Mouse (Mus musculus) CH12.LX (cell line): ENCODE data around the gene Fpr1. TPM values are rescaled to one million over a fixed set of nuclear protein-coding genes. Genes with fewer than 3 reads are reported as not detected.

Experiments used
- DNase-seq: peaks from one replicate; pipeline ENCODE4 v3.0.0-alpha.2; 2013; ENCODE audit errors: extremely low read depth
- H3K27ac ChIP-seq: 2 replicates; pipeline ENCODE4 v1.5.1; 2012; ENCODE audit warnings: low read depth, mild to moderate bottlenecking, control low read depth, moderate library complexity; ENCODE audit not compliant: insufficient read depth
- H3K27me3 ChIP-seq: replicated peaks from 2 replicates; pipeline ENCODE3; 2012; ENCODE audit warnings: inconsistent platforms
- H3K36me3 ChIP-seq, 2 experiments: replicated peaks in 1 of 2; 2 replicates each; pipeline versions ENCODE3 to v1.6.1; 2012; ENCODE audit warnings: inconsistent platforms in 1 of 2, low read length in 1 of 2, mild to moderate bottlenecking in 1 of 2, mixed read lengths in 1 of 2, moderate library complexity in 1 of 2; ENCODE audit not compliant: control insufficient read depth in 1 of 2, insufficient read depth in 1 of 2
- H3K4me1 ChIP-seq, 2 experiments: 2 replicates each; pipeline ENCODE4 v1.6.1; 2012; ENCODE audit warnings: inconsistent platforms in 1 of 2, moderate library complexity in 1 of 2; ENCODE audit not compliant: insufficient read depth in 2 of 2, control insufficient read depth in 1 of 2
- H3K4me2 ChIP-seq: 2 replicates; pipeline ENCODE4 v1.6.1; 2012; ENCODE audit warnings: low read depth, mild to moderate bottlenecking, control low read depth; ENCODE audit not compliant: poor library complexity, insufficient read depth, severe bottlenecking
- H3K4me3 ChIP-seq, 3 experiments: fragments of 150-350 bp in 1 of 3; sonication (generic) in 1 of 3; replicated peaks in 1 of 3; 2 replicates each; pipeline versions ENCODE3 to v1.5.1; 2011 to 2012; ENCODE audit warnings: low read depth in 2 of 3, low read length in 2 of 3, mild to moderate bottlenecking in 2 of 3, moderate library complexity in 2 of 3, control low read depth in 1 of 3, improper control_type of control experiment in 1 of 3, inconsistent platforms in 1 of 3, mixed read lengths in 1 of 3; ENCODE audit not compliant: poor library complexity in 1 of 3
- H3K79me2 ChIP-seq: replicated peaks from 2 replicates; pipeline ENCODE4 v1.6.1; 2012; ENCODE audit warnings: mild to moderate bottlenecking, moderate library complexity; ENCODE audit not compliant: control insufficient read depth, poor library complexity, insufficient read depth, severe bottlenecking; ENCODE audit errors: extremely low read depth
- H3K9ac ChIP-seq: 2 replicates; pipeline ENCODE4 v1.6.1; 2012; ENCODE audit warnings: low read depth, mild to moderate bottlenecking, control low read depth, moderate library complexity; ENCODE audit not compliant: insufficient read depth
- H3K9me3 ChIP-seq: replicated peaks from 2 replicates; pipeline ENCODE3; 2012; ENCODE audit warnings: low read length, inconsistent platforms, mixed read lengths
- BHLHE40 ChIP-seq: IDR thresholded peaks from 2 replicates; pipeline ENCODE4 v1.6.1; 2011; ENCODE audit warnings: mild to moderate bottlenecking, low read depth, low read length, improper control_type of control experiment
- CHD2 ChIP-seq: IDR thresholded peaks from 2 replicates; pipeline ENCODE4 v1.6.1; 2011; ENCODE audit warnings: low read length, improper control_type of control experiment
- CTCF ChIP-seq, 2 experiments: IDR thresholded peaks in 1 of 2; conservative IDR thresholded peaks in 1 of 2; 2 replicates each; pipeline ENCODE4 v1.5.1; 2011 to 2012; ENCODE audit warnings: low read depth in 2 of 2, low read length in 2 of 2, improper control_type of control experiment in 1 of 2, inconsistent platforms in 1 of 2, mild to moderate bottlenecking in 1 of 2, moderate library complexity in 1 of 2
- ELF1 ChIP-seq: IDR thresholded peaks from 2 replicates; pipeline ENCODE4 v1.6.1; 2014; ENCODE audit warnings: low read depth, mild to moderate bottlenecking, inconsistent platforms, low read length, improper control_type of control experiment
- EP300 ChIP-seq: IDR thresholded peaks from 2 replicates; pipeline ENCODE4 v1.6.1; 2011; ENCODE audit warnings: low read length, improper control_type of control experiment
- GABPA ChIP-seq: IDR thresholded peaks from 2 replicates; pipeline ENCODE4 v1.6.1; 2012; ENCODE audit warnings: low read depth, low read length, improper control_type of control experiment, inconsistent platforms; ENCODE audit not compliant: insufficient replicate concordance
- HCFC1 ChIP-seq: IDR thresholded peaks from 2 replicates; pipeline ENCODE4 v1.6.1; 2012; ENCODE audit warnings: low read depth, mild to moderate bottlenecking, inconsistent platforms, low read length, improper control_type of control experiment
- IRF4 ChIP-seq: IDR thresholded peaks from 2 replicates; pipeline ENCODE4 v1.6.1; 2014; ENCODE audit warnings: low read depth, mild to moderate bottlenecking, inconsistent platforms, low read length, improper control_type of control experiment
- JUN ChIP-seq: IDR thresholded peaks from 2 replicates; pipeline ENCODE4 v1.6.1; 2011; ENCODE audit warnings: low read depth, mild to moderate bottlenecking, low read length, improper control_type of control experiment, moderate library complexity; ENCODE audit not compliant: insufficient read depth
- JUND ChIP-seq: conservative IDR thresholded peaks from 2 replicates; pipeline ENCODE4 v1.6.1; 2011; ENCODE audit warnings: low read depth, low read length, improper control_type of control experiment
- KAT2A ChIP-seq: IDR thresholded peaks from 2 replicates; pipeline ENCODE4 v1.6.1; 2012; ENCODE audit warnings: low read length, improper control_type of control experiment, inconsistent platforms; ENCODE audit not compliant: insufficient replicate concordance
- MAX ChIP-seq: IDR thresholded peaks from 2 replicates; pipeline ENCODE4 v1.6.1; 2011; ENCODE audit warnings: low read length, improper control_type of control experiment
- MAZ ChIP-seq: IDR thresholded peaks from 2 replicates; pipeline ENCODE4 v1.6.1; 2012; ENCODE audit warnings: low read depth, mild to moderate bottlenecking, inconsistent platforms, low read length, improper control_type of control experiment, moderate library complexity
- MEF2A ChIP-seq: IDR thresholded peaks from 2 replicates; pipeline ENCODE4 v1.6.1; 2014; ENCODE audit warnings: low read depth, mild to moderate bottlenecking, inconsistent platforms, low read length, improper control_type of control experiment, borderline replicate concordance
- MXI1 ChIP-seq: IDR thresholded peaks from 2 replicates; pipeline ENCODE4 v1.6.1; 2011; ENCODE audit warnings: mild to moderate bottlenecking, low read depth, low read length, improper control_type of control experiment
- MYC ChIP-seq: IDR thresholded peaks from 2 replicates; pipeline ENCODE4 v1.6.1; 2011; ENCODE audit warnings: low read depth, mild to moderate bottlenecking, improper control_type of control experiment, low read length
- POLR2AphosphoS2 ChIP-seq: IDR thresholded peaks from 2 replicates; pipeline ENCODE4 v1.6.1; 2011; ENCODE audit warnings: low read depth, low read length, improper control_type of control experiment
- RAD21 ChIP-seq: IDR thresholded peaks from 2 replicates; pipeline ENCODE4 v1.6.1; 2011; ENCODE audit warnings: low read depth, mild to moderate bottlenecking, low read length, improper control_type of control experiment, moderate library complexity
- RCOR1 ChIP-seq: conservative IDR thresholded peaks from 2 replicates; pipeline ENCODE4 v1.6.1; 2012; ENCODE audit warnings: low read depth, mild to moderate bottlenecking, inconsistent platforms, low read length, improper control_type of control experiment
- TBP ChIP-seq: conservative IDR thresholded peaks from 2 replicates; pipeline ENCODE4 v1.6.1; 2011; ENCODE audit warnings: low read depth, low read length, improper control_type of control experiment
- UBTF ChIP-seq: IDR thresholded peaks from 2 replicates; pipeline ENCODE4 v1.6.1; 2012; ENCODE audit warnings: low read depth, mild to moderate bottlenecking, inconsistent platforms, low read length, improper control_type of control experiment, moderate library complexity
- USF1 ChIP-seq: IDR thresholded peaks from 2 replicates; pipeline ENCODE4 v1.6.1; 2014; ENCODE audit warnings: low read depth, mild to moderate bottlenecking, inconsistent platforms, low read length, improper control_type of control experiment
- USF2 ChIP-seq: conservative IDR thresholded peaks from 2 replicates; pipeline ENCODE4 v1.6.1; 2011; ENCODE audit warnings: low read depth, low read length, improper control_type of control experiment
- ZC3H11A ChIP-seq: IDR thresholded peaks from 2 replicates; pipeline ENCODE4 v1.6.1; 2012; ENCODE audit warnings: low read depth, mild to moderate bottlenecking, inconsistent platforms, low read length, improper control_type of control experiment
- ZKSCAN1 ChIP-seq: IDR thresholded peaks from 2 replicates; pipeline ENCODE4 v1.6.1; 2012; ENCODE audit warnings: low read depth, inconsistent platforms, low read length, improper control_type of control experiment, borderline replicate concordance
- ZNF384 ChIP-seq: IDR thresholded peaks from 2 replicates; pipeline ENCODE4 v1.6.1; 2012; ENCODE audit warnings: low read depth, low read length, improper control_type of control experiment, inconsistent platforms
- dilution Hi-C: fragments of 300-500 bp; cut with MboI; formaldehyde crosslinking; loops from 2 replicates; pipeline ENCODE4 v1.14.3; 2020; ENCODE audit warnings: low sequenced_read_pairs; ENCODE audit not compliant: extremely low pct_unique_long_range_greater_than_20kb, extremely low pct_ligation_motif_present
- in situ Hi-C: fragments of 300-500 bp; cut with MboI; formaldehyde crosslinking; loops from 3 replicates; pipeline ENCODE4 v1.14.3; 2019; ENCODE audit warnings: low sequenced_read_pairs, low pct_ligation_motif_present, low pct_unique_long_range_greater_than_20kb, mixed read lengths
- polyA plus RNA-seq: library from polyadenylated mRNA; unstranded; fragments of >175 nt; gene quantifications from 2 replicates; pipeline ENCODE4 v1.2.1, GENCODE M21; 2012; ENCODE audit warnings: low read depth; ENCODE audit not compliant: insufficient read length
- total RNA-seq, 2 experiments: library from RNA; depleted of rRNA; stranded (reverse); fragments of 300-350 nt in 1 of 2; fragments of >200 nt in 1 of 2; gene quantifications; 2 replicates each; pipeline ENCODE4 v1.2.3; 2012 to 2014

The Fpr1 gene
- total and polyA plus RNA-seq, 3 experiments = not detected

DNA sequence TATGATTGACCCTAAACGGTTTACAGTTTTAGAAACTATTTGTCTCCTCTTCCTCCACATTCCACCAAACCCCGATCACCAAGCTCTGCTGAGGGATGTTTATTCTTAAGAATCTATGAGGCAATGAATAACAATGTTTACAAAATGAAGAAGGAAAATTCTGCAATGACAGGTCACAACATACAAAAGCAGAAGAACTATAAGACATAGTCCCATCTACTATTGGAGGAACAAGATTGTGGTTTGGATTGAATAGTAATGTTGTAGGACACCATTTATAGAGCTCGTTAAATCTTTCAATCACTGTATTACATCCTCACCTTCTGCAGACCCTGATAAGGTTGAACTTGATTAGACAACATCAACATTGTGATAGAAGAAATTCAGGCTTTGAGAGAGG is 1.1 kb downstream of the Fpr1 start:
- Histone ChIP-seq H3K4me3 (no peak overlapping the region), H3K27ac (no peak overlapping the region), H3K27me3 (no peaks in the 10 kb centered on the region), H3K9me3 (no peaks in the 10 kb centered on the region), H3K4me1 (no peaks in the 10 kb centered on the region), H3K36me3 (no peaks in the 10 kb centered on the region), H3K9ac (no peak overlapping the region), H3K79me2 (no peaks in the 10 kb centered on the region), H3K4me2 (no peak overlapping the region)
- TF ChIP-seq USF1 = no peak
- TF ChIP-seq MXI1 = no peak
- TF ChIP-seq POLR2AphosphoS2 = no peak
- no peak for TF ChIP-seq KAT2A
- no peak for TF ChIP-seq ELF1
- TF ChIP-seq MEF2A = no peak
- TF ChIP-seq MYC = no peak
- no peak for TF ChIP-seq BHLHE40
- TF ChIP-seq HCFC1 = no peak
- no peak for TF ChIP-seq MAZ
- TF ChIP-seq USF2 = no peak
- no peak for TF ChIP-seq ZNF384
- in situ Hi-C loops (no loop called here), dilution Hi-C loops (no loop called here)
- no peak for DNase-seq

DNA sequence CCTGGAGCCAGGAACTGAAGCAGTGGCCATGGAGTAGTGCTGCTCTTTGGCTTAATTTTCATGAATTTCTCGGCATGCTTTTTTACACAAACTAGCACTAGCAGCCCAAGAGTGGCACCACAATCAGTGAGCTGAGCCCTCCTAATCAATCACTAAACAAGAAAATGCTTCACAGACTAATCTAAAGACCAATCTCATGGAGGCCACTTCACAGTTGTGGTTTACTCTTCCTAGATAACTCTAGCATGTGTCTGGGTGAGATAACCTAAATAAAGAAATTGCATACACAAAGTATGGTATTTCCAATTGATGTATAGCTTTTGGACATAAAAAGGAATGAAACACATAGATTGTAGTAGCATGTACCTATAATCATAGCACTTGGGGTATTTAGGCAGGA is 4.4 kb downstream of the Fpr1 start:
- no peak overlapping the region for H3K27ac ChIP-seq
- no peak for DNase-seq

More for the DNA sequence above, 4.4 kb downstream of the Fpr1 start:
- Histone ChIP-seq H3K4me1 (no peaks in the 10 kb centered on the region), H3K9me3 (no peaks in the 10 kb centered on the region), H3K79me2 (no peaks in the 10 kb centered on the region), H3K4me2 (no peak overlapping the region), H3K4me3 (no peak overlapping the region), H3K9ac (no peak overlapping the region), H3K36me3 (no peaks in the 10 kb centered on the region), H3K27me3 (no peaks in the 10 kb centered on the region)
- dilution Hi-C loops = no loop called here
- in situ Hi-C loops = no loop called here
- TF ChIP-seq ZKSCAN1 (no peak), IRF4 (no peak), JUND (no peak), ELF1 (no peak), RAD21 (no peak), ZC3H11A (no peak), UBTF (no peak), CHD2 (no peak), CTCF (conservative IDR thresholded peaks at IDR 0.05 in 1 of 2, IDR thresholded peaks at IDR 0.05 in 1 of 2; ENCODE audit: low read depth in 2 of 2, low read length in 2 of 2) (no peak), USF1 (no peak), EP300 (no peak), KAT2A (no peak), GABPA (no peak), TBP (no peak), MEF2A (no peak), JUN (no peak), RCOR1 (no peak), MAX (no peak), BHLHE40 (no peak)
